ENCODE assay signal across 24 mouse cellular contexts in genomic region chr12:72750016-72750415, GRCm38 (mm10). TPM values are rescaled to one million over a fixed set of nuclear protein-coding genes. Genes with fewer than 3 reads are reported as not detected.
A peak's percentile ranks its signal among the peaks of the same experiment; 100 is the strongest.
DNase-seq lines count a peak whose midpoint lies in the region; ATAC-seq and TF ChIP-seq lines count a peak whose summit lies in the region.
"Had no signal": no experiment of that assay in that cellular context is flagged by ENCODE, and none has a peak within 500 bp of the region (broad histone marks: within the 10 kb centered on the region; RNA-seq: fewer than 3 reads in every experiment).

No protein-coding gene starts in this region.

- TF ChIP-seq EP300 in heart, adult 2 months (IDR thresholded peaks at IDR 0.05; ENCODE audit: insufficient read depth, low read depth, low read length), result no peak

- H3K27me3 ChIP-seq in heart, adult 2 months (ENCODE audit: control insufficient read depth, insufficient read depth, low read length), result no peaks in the 10 kb centered on the region
- H3K27me3 ChIP-seq in heart, embryonic 11.5 days (ENCODE audit: control insufficient read depth, insufficient read depth, low read length), result no peaks in the 10 kb centered on the region
- H3K27me3 ChIP-seq in intestine, embryonic 15.5 days (replicated peaks), result no peaks in the 10 kb centered on the region
- H3K27me3 ChIP-seq: forebrain, embryonic 12.5 days; hindbrain, embryonic 12.5 days; limb, embryonic 13.5 days; neural tube, embryonic 13.5 days; stomach, embryonic 15.5 days had no signal

- peaks cover 2% of the 10 kb centered on the region for H3K4me1 ChIP-seq in heart, adult 2 months (ENCODE audit: control insufficient read depth, insufficient read depth, low read length)
- H3K4me1 ChIP-seq in heart, embryonic 11.5 days (ENCODE audit: control insufficient read depth, insufficient read depth, low read length), result 0 out of 2 replicates have a peak, but pooled peaks cover 8% of the 10 kb centered on the region
- H3K4me1 ChIP-seq in embryonic fibroblast, embryonic 13.5 days (ENCODE audit: control insufficient read depth, insufficient read depth, low read length), result peaks cover 7% of the 10 kb centered on the region; the same call in 1 of the 2 replicates
- H3K4me1 ChIP-seq in intestine, embryonic 15.5 days (replicated peaks), result no peaks in the 10 kb centered on the region
- H3K4me1 ChIP-seq: hindbrain, embryonic 12.5 days; neural tube, embryonic 13.5 days; stomach, embryonic 15.5 days had no signal

- H3K4me3 ChIP-seq in heart, adult 2 months, result no peak overlapping the region
- H3K4me3 ChIP-seq in heart, embryonic 11.5 days (ENCODE audit: low read depth, low read length), result no peak overlapping the region
- H3K4me3 ChIP-seq in left cerebral cortex, adult 2 months, result no peak overlapping the region
- H3K4me3 ChIP-seq in embryonic fibroblast, embryonic 13.5 days (ENCODE audit: insufficient read depth, low read length), result no peak overlapping the region
- H3K4me3 ChIP-seq in intestine, embryonic 15.5 days (replicated peaks), result no peak overlapping the region
- H3K4me3 ChIP-seq: forebrain, embryonic 12.5 days; hindbrain, embryonic 12.5 days; limb, embryonic 13.5 days; neural tube, embryonic 13.5 days; stomach, embryonic 15.5 days had no signal

- no peak for TF ChIP-seq POLR2A in heart, adult 2 months (IDR thresholded peaks at IDR 0.05; ENCODE audit: insufficient read depth, low read depth, low read length)
- TF ChIP-seq POLR2A in embryonic fibroblast, embryonic 13.5 days (IDR thresholded peaks at IDR 0.05; ENCODE audit: low read depth, low read length), result no peak

- no peak overlapping the region for H3K9ac ChIP-seq in heart, adult 2 months (ENCODE audit: low read depth, low read length)
- H3K9ac ChIP-seq in heart, embryonic 11.5 days (ENCODE audit: low read depth, low read length), result no peak overlapping the region
- H3K9ac ChIP-seq in intestine, embryonic 15.5 days, result no peak overlapping the region
- H3K9ac ChIP-seq: forebrain, embryonic 12.5 days; hindbrain, embryonic 12.5 days; limb, embryonic 13.5 days; neural tube, embryonic 13.5 days; stomach, embryonic 15.5 days had no signal

- no peaks in the 10 kb centered on the region for H3K79me2 ChIP-seq in heart, adult 2 months (replicated peaks; ENCODE audit: control insufficient read depth, insufficient read depth, low read length)

- intact Hi-C loops in heart, adult 2 months (cut with DNase I), result loop anchor here (10.0 kb wide), 1 partner anchor 215 kb away; the partner anchor contains the start of gene Pcnx4
- intact Hi-C loops in left cerebral cortex, adult 2 months (cut with DNase I), result no loop called here
- intact Hi-C loops in left cerebral cortex, postnatal 36 days (cut with DNase I), result no loop called here

- peak overlapping the region; percentile 3; the same call in 1 of the 2 replicates for H3K27ac ChIP-seq in heart, adult 2 months
- H3K27ac ChIP-seq in heart, embryonic 11.5 days (ENCODE audit: low read depth, low read length), result no peak overlapping the region
- peak overlapping the region; percentile 19; the same call in 1 of the 2 replicates for H3K27ac ChIP-seq in left cerebral cortex, adult 2 months
- peak overlapping the region; percentile 70 for H3K27ac ChIP-seq in embryonic fibroblast, embryonic 13.5 days (ENCODE audit: insufficient read depth, low read length)
- no peak overlapping the region for H3K27ac ChIP-seq in intestine, embryonic 15.5 days
- H3K27ac ChIP-seq: forebrain, embryonic 12.5 days; hindbrain, embryonic 12.5 days; limb, embryonic 13.5 days; neural tube, embryonic 13.5 days; stomach, embryonic 15.5 days had no signal

- H3K36me3 ChIP-seq in heart, adult 2 months (ENCODE audit: control insufficient read depth, insufficient read depth, low read length), result no peaks in the 10 kb centered on the region; the same call in 1 of the 2 replicates
- H3K36me3 ChIP-seq in heart, embryonic 11.5 days (ENCODE audit: control insufficient read depth, insufficient read depth, low read length), result no peaks in the 10 kb centered on the region
- H3K36me3 ChIP-seq in intestine, embryonic 15.5 days, result no peaks in the 10 kb centered on the region
- H3K36me3 ChIP-seq: forebrain, embryonic 12.5 days; hindbrain, embryonic 12.5 days; limb, embryonic 13.5 days; neural tube, embryonic 13.5 days; stomach, embryonic 15.5 days had no signal

- no peak for TF ChIP-seq CTCF in heart, adult 2 months (IDR thresholded peaks at IDR 0.05)
- TF ChIP-seq CTCF in left cerebral cortex, adult 2 months (IDR thresholded peaks at IDR 0.05), result no peak
- no peak for TF ChIP-seq CTCF in embryonic fibroblast, embryonic 13.5 days (IDR thresholded peaks at IDR 0.05; ENCODE audit: borderline replicate concordance, insufficient read depth, low read length)

- no peak overlapping the region for H3K4me2 ChIP-seq in heart, embryonic 11.5 days
- no peak overlapping the region for H3K4me2 ChIP-seq in intestine, embryonic 15.5 days (replicated peaks)
- H3K4me2 ChIP-seq: forebrain, embryonic 12.5 days; hindbrain, embryonic 12.5 days; limb, embryonic 13.5 days; liver, embryonic 11.5 days; midbrain, embryonic 11.5 days; neural tube, embryonic 13.5 days; stomach, embryonic 15.5 days had no signal

- ATAC-seq in heart, embryonic 11.5 days (replicated peaks; ENCODE audit: insufficient number of reproducible peaks, low FRiP score, low TSS enrichment), result no peak
- ATAC-seq in intestine, embryonic 15.5 days, result no peak
- ATAC-seq: intestine, postnatal 0 days; midbrain, embryonic 16.5 days had no signal

- 30% methylated on average over 5 of the region's 5 CpGs for WGBS in heart, adult 2 months
- 54% methylated on average over 5 of the region's 5 CpGs for WGBS in heart, embryonic 11.5 days (ENCODE audit: insufficient replicate concordance)
- WGBS in intestine, embryonic 15.5 days, result 58% methylated on average over 5 of the region's 5 CpGs

- H3K9me3 ChIP-seq in heart, embryonic 11.5 days (replicated peaks; ENCODE audit: control insufficient read depth, low read length), result no peaks in the 10 kb centered on the region
- no peaks in the 10 kb centered on the region for H3K9me3 ChIP-seq in intestine, embryonic 15.5 days
- H3K9me3 ChIP-seq: forebrain, embryonic 12.5 days; hindbrain, embryonic 12.5 days; limb, embryonic 13.5 days; neural tube, embryonic 13.5 days; stomach, embryonic 15.5 days had no signal

- no peak for DNase-seq in heart, adult 2 months
- no peak for DNase-seq in left cerebral cortex, adult 2 months (ENCODE audit: extremely low spot score in 1 of 2, low spot score in 2 of 2)
- no peak for DNase-seq in left cerebral cortex, postnatal 36 days (ENCODE audit: low spot score in 2 of 2)
- no peak for DNase-seq in layer of hippocampus, adult 8-10 months (ENCODE audit: low spot score in 2 of 2)
- DNase-seq: adrenal gland, postnatal 25 days; cerebellum, adult 2 months; cerebellum, postnatal 14 days; gastrocnemius, postnatal 36 days; kidney, postnatal 14 days; lung, postnatal 36 days; right cerebral cortex, postnatal 25 days; thymus, postnatal 14 days had no signal

RNA-seq across cellular contexts. Expression of gene Ppm1a, which starts 7.2 kb away (rescaled TPM):
- total RNA-seq in heart, adult 2 months (2021), result 100 to 1,000 TPM; 218 to 258 TPM
- 78.4 and 141 TPM in 2 replicates for polyA plus RNA-seq in heart, adult 2 months (2012; rRNA removed)
- 47.7 and 51.2 TPM in 2 replicates for polyA plus RNA-seq in heart, embryonic 11.5 days (2014; fragmentation: Nextera tagmentation; extraction: Ambion mirVana)
- total RNA-seq in left cerebral cortex, adult 2 months (2021), result 100 to 1,000 TPM; 314 to 334 TPM
- 100 to 1,000 TPM; 317 to 347 TPM for total RNA-seq in left cerebral cortex, postnatal 36 days (2021)
- 153 and 158 TPM in 2 replicates for polyA plus RNA-seq in embryonic fibroblast, embryonic 13.5 days (2011; ENCODE audit: insufficient read length, low read depth, missing spikeins)
- 100 to 1,000 TPM; 242 to 265 (median 252) TPM for total RNA-seq in layer of hippocampus, adult 8-10 months (2022)
- polyA plus RNA-seq in intestine, embryonic 15.5 days (2015; fragmentation: Nextera tagmentation; extraction: Ambion mirVana), result 54.7 and 56.5 TPM in 2 replicates

Comparison
In these comparisons a context has a peak if more than half of its experiments do, and no peak if none do; other contexts are left out.
1. H3K27ac ChIP-seq: peak in heart, adult 2 months (single experiment), left cerebral cortex, adult 2 months (single experiment) and embryonic fibroblast, embryonic 13.5 days (single experiment); none in heart, embryonic 11.5 days (single experiment) and intestine, embryonic 15.5 days (single experiment).